Mouse (Mus musculus) fibroblast of lung, adult 2 months (primary cell): ENCODE data around the gene Maip1.
A peak's percentile ranks its signal among the peaks of the same experiment; 100 is the strongest.

ENCODE experiments used
- DNase-seq: peaks from one replicate; pipeline ENCODE4 v3.0.0-alpha.2; 2011; ENCODE audit warnings: low read depth

The Maip1 gene

DNA sequence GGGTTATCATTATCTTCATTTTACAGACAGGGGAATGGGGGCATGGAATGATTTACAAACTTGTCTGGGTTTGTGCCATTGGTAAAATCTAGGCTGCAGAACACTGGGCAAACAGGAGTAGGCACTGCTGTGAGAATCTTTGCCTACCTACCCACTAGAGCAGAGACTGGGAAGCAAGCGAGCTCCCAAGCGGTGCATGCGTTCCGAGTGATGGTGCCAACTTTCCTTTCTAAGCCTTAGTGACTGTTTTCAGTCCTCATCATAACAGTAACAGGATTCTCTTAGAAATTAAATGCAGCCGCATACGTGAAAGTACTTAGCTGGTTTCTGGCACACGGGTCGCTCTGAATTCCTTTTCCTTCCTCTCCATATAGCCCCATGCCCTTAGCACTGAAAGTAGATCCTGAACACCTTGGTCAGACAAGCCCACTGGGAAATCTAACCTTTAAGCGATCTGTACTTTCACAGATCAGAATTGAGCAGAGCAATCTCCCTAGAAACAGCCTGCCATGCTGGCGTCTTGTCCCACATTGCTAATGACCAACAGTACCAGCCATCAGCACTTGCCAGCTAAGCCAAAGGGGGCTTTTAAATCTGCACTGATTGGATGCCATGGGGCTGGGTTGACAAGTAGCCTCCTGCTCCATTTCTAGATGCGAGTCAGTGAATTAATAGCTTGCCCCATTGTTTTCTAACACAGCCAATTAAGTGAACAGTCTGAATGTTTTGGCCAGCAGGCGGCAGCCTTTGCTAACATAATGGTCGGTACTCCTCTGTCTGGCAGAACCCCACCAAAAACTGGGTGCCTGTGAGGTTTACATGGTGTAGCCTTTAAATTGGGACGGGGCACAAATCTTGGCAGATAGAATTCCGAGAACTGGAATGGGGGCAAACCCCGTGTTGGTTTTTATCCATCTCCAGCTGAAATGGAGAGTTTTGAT is 22.5 kb downstream of the Maip1 start:
- DNase-seq: no peak

DNA sequence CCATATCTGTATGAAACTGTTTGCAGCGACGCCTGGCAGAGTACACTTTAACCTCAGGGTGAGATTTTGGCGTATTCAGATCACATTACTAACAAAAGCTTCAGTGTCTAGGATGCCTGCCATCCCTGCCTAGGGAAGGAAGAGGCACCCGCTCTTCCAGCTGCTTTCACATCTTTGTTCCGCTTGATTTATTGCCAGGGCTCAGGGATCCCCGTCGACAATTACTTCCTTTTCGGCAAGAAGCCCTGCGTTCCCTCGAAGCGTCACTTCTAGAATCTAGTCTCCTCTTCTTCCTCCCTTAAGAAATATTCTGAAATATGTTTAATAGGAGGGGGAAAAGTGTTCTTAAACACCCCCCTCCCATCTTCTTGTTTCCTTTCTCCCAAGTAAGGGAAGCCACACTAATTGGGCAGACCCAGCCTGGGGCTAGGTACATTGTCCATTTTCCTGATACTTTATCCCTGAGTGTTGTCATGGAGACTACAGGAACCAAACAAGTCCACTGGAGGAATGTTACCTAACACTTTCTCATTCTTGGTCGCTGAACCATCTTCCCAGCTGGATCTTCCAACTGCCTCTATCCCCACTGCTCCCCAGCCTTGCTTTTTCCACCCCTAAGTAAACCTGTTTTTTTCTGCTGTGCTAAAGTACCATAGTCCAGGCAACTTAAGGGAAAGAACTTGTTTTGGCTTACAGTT is 23.8 kb downstream of the Maip1 start:
- DNase-seq: no peak

DNA sequence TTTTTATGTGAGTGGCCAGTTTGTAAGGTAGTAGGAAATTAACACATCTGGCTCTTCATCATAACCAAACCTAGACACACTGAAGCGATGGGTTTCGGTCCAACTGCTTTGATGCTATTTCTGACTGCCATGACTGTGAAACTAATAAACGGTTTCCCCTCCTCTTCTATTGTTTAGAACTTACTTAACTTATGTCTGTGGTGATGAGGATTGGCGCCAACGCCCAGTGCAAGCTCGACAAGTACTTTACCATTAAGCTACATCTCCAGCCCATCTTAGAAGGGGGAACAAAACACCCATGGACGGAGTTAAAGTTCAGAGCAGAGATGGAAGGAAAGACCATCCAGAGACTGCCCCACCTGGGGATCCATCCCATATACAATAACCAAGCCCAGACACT is 27.0 kb downstream of the Maip1 start:
- no peak for DNase-seq

DNA sequence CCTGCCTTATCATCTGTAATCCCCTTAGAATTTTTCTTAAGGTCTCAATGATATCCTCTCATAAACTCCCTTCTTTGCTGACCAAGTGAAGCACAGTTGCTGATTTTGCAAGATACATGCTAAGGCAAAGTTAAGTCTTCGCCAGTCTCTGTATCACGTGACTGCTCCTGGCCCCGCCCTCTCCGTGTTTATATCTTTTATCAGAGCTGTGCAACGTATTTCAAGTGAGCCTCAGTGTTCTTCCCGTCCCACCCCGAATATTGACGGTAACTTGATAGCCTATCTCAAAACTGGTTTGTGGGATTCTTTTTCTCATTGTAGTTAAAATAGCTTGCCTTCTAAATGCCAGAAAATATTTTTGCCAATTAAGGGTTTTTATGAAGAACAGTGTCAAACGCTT is 30.3 kb downstream of the Maip1 start:
- DNase-seq: peak; percentile 38

- DNase-seq: peak; percentile 42
Observed at GRCm38 (mm10) chr1:57436954-57437353, 30.8 kb downstream of the Maip1 start.

GRCm38 (mm10) chr1:57439026-57439425 is 32.9 kb downstream of the Maip1 start:
- no peak for DNase-seq

DNA sequence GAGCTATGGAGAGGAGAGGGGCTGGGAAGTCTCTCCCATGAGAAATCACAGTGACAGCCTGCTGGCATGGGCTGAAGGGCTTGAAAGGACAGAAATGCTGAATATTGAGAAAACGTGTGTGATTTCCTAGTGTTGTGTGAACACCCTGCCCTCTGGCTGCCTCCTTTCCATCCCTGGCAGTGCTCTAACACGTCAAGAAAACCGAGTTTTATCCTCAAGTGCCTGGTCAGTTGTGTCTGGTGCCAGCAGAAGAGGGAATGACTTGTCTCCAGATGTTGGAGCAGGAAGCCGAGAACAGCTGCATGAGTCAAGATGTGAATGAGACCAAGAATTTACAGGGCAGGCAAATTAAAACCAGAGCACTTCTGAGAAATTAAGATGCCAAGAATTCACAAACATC is 34.6 kb downstream of the Maip1 start:
- peak; percentile 70 for DNase-seq

DNA sequence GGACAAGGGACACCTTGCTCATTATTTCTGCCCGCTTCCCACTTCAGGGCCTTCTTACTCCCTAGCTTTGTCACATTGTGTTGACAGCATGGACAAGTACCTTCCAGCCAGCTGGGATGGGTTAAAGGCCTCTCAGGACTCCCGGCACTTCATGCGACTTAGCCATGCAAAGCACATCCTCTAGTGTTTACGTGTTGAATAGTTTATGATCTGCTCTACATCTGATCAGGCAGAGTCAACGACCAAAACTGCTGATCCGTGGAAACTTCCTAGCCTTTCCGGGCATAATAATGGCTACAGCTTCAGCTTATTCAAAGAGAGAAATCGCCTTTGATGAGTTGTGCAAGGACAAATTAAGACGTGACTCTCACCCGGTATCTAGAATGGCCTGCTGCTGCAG is 39.6 kb downstream of the Maip1 start:
- no peak for DNase-seq

DNA sequence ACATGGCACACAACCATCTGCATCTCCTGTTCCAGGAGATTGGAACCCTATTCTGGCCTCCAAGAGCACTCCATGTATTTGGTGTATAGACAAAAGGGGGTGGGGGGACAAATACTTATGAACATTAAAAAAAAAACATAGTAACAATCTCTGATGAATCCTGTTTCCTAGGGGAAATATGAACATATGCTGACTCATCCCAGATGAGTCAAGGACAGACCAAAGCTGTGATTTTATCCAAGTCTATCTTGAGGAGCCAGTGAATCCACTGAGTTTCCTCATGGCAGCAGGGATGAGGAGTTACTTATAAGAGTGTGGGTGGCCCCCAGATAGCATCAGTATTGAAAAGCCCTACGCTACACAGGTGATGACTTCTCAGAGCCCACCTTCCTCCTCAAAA is 44.1 kb downstream of the Maip1 start:
- DNase-seq: no peak

DNA sequence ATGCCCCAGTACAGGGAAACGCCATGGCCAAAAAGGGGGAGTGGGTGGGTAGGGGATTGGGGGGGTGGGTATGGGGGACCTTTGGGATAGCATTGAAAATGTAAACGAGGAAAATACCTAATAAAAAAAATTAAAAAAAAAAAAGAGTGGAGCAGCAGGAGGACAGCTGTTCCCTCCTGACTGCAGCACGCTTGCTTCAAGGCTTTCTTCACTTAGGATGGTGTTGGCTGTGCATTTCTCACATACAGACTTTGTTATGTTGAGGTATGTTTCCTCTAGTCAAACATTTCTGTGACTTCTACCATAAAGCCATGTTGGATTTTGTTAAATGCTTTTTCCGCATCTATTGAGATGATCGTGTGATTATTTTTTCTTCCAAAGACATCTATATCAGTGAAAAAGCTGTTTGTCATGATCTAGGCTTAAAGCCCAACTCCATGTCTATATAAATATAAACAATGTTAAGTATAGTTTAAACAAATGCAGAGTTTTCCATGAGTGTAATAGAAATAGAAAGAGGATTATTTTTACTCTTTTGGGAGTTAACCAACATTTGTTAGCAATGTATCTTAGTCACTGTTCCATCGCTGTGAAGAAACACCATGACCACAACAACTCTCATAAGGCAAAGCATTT is 54.3 kb downstream of the Maip1 start:
- DNase-seq: no peak
